Mouse (Mus musculus): ENCODE measurements around the gene Bnip3.

DNA sequence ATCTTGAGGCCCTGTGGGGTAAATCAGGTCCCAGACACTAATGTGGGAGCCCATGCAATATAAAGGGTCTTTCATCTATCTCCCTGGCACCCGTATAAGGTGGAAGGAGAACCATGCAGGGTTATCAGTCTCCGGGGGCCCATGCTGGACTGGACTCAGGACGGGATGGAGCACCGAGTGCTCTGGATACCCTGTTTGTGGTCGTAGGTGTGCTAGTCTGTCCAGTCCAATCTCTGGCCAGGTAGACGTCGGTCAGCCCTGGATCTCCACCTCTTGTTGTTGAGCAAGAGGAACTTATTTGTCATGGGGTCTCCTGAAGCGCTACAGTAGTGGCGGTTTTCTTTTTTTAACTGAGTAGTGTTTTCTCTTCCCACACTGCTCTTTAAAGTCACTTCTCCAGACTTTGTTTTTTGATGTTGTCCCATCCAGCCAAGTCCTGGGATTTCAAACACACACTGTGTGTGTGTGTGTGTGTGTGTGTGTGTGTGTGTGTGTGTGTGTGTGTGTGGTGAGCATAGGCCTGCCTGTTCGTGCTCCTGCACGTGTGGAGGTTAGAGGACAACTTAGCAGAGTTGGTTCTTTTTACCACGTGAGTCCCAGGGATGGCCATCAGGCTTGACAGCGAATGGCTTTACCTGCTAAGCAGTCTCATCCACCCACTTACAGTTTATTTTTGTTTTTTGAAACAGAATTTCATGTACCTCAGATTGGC, 61.8 kb downstream of the Bnip3 start:
- no peak for TF ChIP-seq POLR2A (IDR thresholded peaks at IDR 0.05; ENCODE audit: borderline replicate concordance, extremely low read depth, insufficient read depth, insufficient read length, poor library complexity, severe bottlenecking)
- no peak for TF ChIP-seq CTCF (IDR thresholded peaks at IDR 0.05; ENCODE audit: borderline replicate concordance, extremely low read depth, insufficient read depth, insufficient read length)

Data from brain, embryonic 14.5 days (tissue).